8 mouse cellular contexts compared by ENCODE assay signal in the genomic region with DNA sequence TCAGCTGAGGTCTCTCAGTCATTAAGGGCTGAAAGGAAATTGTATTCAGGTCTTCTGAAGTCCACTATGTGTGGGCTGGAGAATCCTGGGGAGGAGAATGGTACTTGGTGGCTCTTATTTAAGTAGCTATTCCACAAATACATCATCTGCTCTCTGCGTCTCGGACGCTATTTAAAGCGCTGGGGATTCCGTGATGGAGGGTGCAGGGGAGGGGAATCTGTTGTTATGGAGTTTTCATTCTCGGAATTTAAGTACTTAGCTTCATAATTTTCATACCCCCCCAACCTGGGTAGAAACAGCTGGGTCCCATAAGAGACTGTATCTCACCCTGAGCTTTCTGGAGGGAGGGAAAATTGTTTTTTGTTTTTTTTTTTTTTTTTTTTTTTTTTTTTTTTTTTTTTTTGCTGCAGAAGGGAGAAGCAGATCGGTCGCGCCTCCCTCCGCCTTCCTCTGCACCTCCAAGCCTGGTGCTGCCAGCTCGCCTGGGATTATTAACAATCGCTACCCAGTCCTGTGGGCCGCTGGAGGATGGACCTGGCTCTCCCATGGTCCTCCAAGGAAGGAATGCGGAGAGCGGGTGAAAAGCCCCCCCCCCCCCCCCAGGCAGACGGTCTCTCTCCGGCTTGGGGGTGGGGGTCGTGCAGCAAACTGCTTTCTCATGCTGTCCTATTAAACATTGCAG. TPM values are rescaled to one million over a fixed set of nuclear protein-coding genes. Genes with fewer than 3 reads are reported as not detected.
DNase-seq lines count a peak whose midpoint lies in the region; ATAC-seq lines count a peak whose summit lies in the region.

A gene (plus strand): TSS at position 196 of the 682 bp plus-strand sequence.

- H3K27ac ChIP-seq in heart, embryonic 10.5 days = peak within 1 kb of the TSS; percentile 59
- peak within 1 kb of the TSS; percentile 92 for H3K27ac ChIP-seq in forebrain, embryonic 11.5 days (ENCODE audit: low read depth, low read length)

- peaks cover 71% of the 10 kb centered on the region for H3K27me3 ChIP-seq in heart, embryonic 10.5 days (ENCODE audit: insufficient read depth, poor library complexity, severe bottlenecking)
- H3K27me3 ChIP-seq in forebrain, embryonic 11.5 days (ENCODE audit: control insufficient read depth, insufficient read depth, low read length) = peaks cover 20% of the 10 kb centered on the region

- peak; percentile 76 for ATAC-seq in forebrain, embryonic 11.5 days (replicated peaks; ENCODE audit: low FRiP score)

- H3K4me2 ChIP-seq in forebrain, embryonic 11.5 days (ENCODE audit: low read depth, low read length, severe bottlenecking) = peak within 1 kb of the TSS; percentile 87

- H3K9ac ChIP-seq in forebrain, embryonic 11.5 days (ENCODE audit: low read length) = peak within 1 kb of the TSS; percentile 62

- 4% methylated on average over 18 of the region's 18 CpGs for WGBS in heart, embryonic 10.5 days
- WGBS in forebrain, embryonic 11.5 days = under 1% methylated on average over 18 of the region's 18 CpGs

- H3K4me1 ChIP-seq in heart, embryonic 10.5 days = peaks cover 27% of the 10 kb centered on the region
- peaks cover 11% of the 10 kb centered on the region; the same call in 1 of the 2 replicates for H3K4me1 ChIP-seq in forebrain, embryonic 11.5 days (replicated peaks; ENCODE audit: control insufficient read depth, insufficient read depth, low read length)

- peak within 1 kb of the TSS; percentile 68 for H3K4me3 ChIP-seq in heart, embryonic 10.5 days
- H3K4me3 ChIP-seq in forebrain, embryonic 11.5 days (ENCODE audit: low read depth, low read length) = peak within 1 kb of the TSS; percentile 44

- no peaks in the 10 kb centered on the region for H3K9me3 ChIP-seq in heart, embryonic 10.5 days
- no peaks in the 10 kb centered on the region for H3K9me3 ChIP-seq in forebrain, embryonic 11.5 days (ENCODE audit: control insufficient read depth, low read length)

- intact Hi-C loops in heart, postnatal 14 days (cut with DNase I) = no loop called here
- intact Hi-C loops in left cerebral cortex, postnatal 10 days (cut with DNase I) = no loop called here

- H3K36me3 ChIP-seq in heart, embryonic 10.5 days = no peaks in the 10 kb centered on the region
- no peaks in the 10 kb centered on the region for H3K36me3 ChIP-seq in forebrain, embryonic 11.5 days (ENCODE audit: control insufficient read depth, insufficient read depth, low read length)

- DNase-seq in heart, embryonic 10.5 days (ENCODE audit: low spot score) = no peak
- no peak for DNase-seq in heart, postnatal 14 days
- DNase-seq in CD4-positive helper T cell, adult 2 months (ENCODE audit: low read depth, low spot score) = peak; percentile 16
- DNase-seq in forebrain, embryonic 11.5 days (ENCODE audit: low spot score) = no peak
- peak in 1 of 2 experiments; percentile 31 for DNase-seq in left cerebral cortex, postnatal 10 days (ENCODE audit: extremely low spot score in 1 of 2, low spot score in 2 of 2)
- DNase-seq in right cerebral cortex, postnatal 4 days = peak; percentile 21
- no peak for DNase-seq in adrenal gland, adult (ENCODE audit: inconsistent age in 2 of 2, low spot score in 1 of 2)
- DNase-seq in Muller cell, postnatal 12 days (ENCODE audit: inconsistent ontology term) = no peak

RNA-seq across cellular contexts. Expression of the gene that starts here (rescaled TPM):
- 0.58 and 0.85 TPM in 2 replicates for polyA plus RNA-seq in heart, embryonic 10.5 days (2016; fragmentation: Nextera tagmentation; extraction: Ambion mirVana)
- total RNA-seq in heart, postnatal 14 days (2021) = 1 to 10 TPM; 1.0 to 1.3 TPM
- polyA plus RNA-seq in forebrain, embryonic 11.5 days (2014; fragmentation: Nextera tagmentation; extraction: Ambion mirVana) = 8.7 and 10.1 TPM in 2 replicates
- 10 to 100 TPM; 43.7 to 49.0 TPM for total RNA-seq in left cerebral cortex, postnatal 10 days (2021)

Comparison
In these comparisons a context has a peak if more than half of its experiments do, and no peak if none do; other contexts are left out.
1. RNA of the gene that starts here (total RNA-seq): 43.7 to 49.0 TPM in left cerebral cortex, postnatal 10 days; 1.0 to 1.3 TPM in heart, postnatal 14 days; every median in the first group is over 10 times any median in the second.
2. DNase-seq: peak in CD4-positive helper T cell, adult 2 months (single experiment) and right cerebral cortex, postnatal 4 days (single experiment); none in heart, embryonic 10.5 days (single experiment), heart, postnatal 14 days (0 of 2), forebrain, embryonic 11.5 days (single experiment), adrenal gland, adult (0 of 2) and Muller cell, postnatal 12 days (single experiment).